Mouse (Mus musculus) olfactory bulb, adult 2 months (tissue): Measurements from ENCODE around the gene Fam206a. TPM values are rescaled to one million over a fixed set of nuclear protein-coding genes. Genes with fewer than 3 reads are reported as not detected.

Experiments
- H3K27ac ChIP-seq: fragments of 200-500 bp; 2 replicates; pipeline ENCODE4 v1.5.1; 2012; ENCODE audit warnings: low read depth, low read length; ENCODE audit not compliant: insufficient read depth
- H3K4me1 ChIP-seq: fragments of 200-500 bp; 2 replicates; pipeline ENCODE4 v1.6.1; 2012; ENCODE audit warnings: low read length; ENCODE audit not compliant: control insufficient read depth, insufficient read depth
- H3K4me3 ChIP-seq: fragments of 200-500 bp; 2 replicates; pipeline ENCODE4 v1.5.1; 2012; ENCODE audit warnings: mild to moderate bottlenecking, low read depth, low read length, moderate library complexity; ENCODE audit not compliant: insufficient read depth
- CTCF ChIP-seq: fragments of 200-500 bp; IDR thresholded peaks from 2 replicates; pipeline ENCODE4 v1.5.1; 2012; ENCODE audit warnings: low read depth, mild to moderate bottlenecking, low read length, moderate library complexity; ENCODE audit not compliant: insufficient read depth
- POLR2A ChIP-seq: fragments of 200-500 bp; IDR thresholded peaks from 2 replicates; pipeline ENCODE4 v1.6.1; 2012; ENCODE audit warnings: mild to moderate bottlenecking, low read depth, low read length, moderate library complexity; ENCODE audit not compliant: insufficient read depth
- WGBS: fragments of 180-500 bp; shearing (Covaris S2); methylation state at CpG from one replicate; pipeline ENCODE4 v1.1.7; 2018; 5-methylcytosine and 5-hydroxymethylcytosine counted together
- polyA plus RNA-seq: library from polyadenylated mRNA; stranded (reverse); fragments of >200 nt; gene quantifications from 2 replicates; pipeline ENCODE4 v1.2.4, GENCODE M21; 2012; ENCODE audit warnings: low replicate concordance; ENCODE audit not compliant: missing spikeins, insufficient read depth, insufficient read length

Gene Fam206a
- polyA plus RNA-seq, 1 experiment: not detected

DNA sequence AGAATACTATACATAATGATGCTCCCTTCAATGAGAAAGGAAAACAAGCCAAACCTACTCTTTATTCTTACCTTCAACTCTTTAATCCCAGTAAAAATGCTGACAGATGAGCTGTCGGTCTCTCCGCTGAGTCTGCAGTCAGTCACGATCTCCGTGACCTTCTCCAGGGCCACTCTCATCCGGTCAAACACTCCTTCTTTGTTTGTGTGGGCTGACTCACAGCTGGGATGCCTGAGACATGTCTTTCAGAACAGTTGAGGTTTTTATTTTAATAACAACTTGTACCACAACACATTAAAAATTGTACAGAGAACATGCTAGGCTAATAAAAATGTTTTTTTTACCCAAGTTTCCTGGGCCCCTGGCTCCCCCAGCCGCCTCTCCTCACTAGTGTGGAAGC, 35.5 kb downstream of the Fam206a start:
- Histone ChIP-seq H3K27ac (no peak overlapping the region), H3K4me3 (no peak overlapping the region), H3K4me1 (no peaks in the 10 kb centered on the region)
- WGBS: 85% methylated on average over 6 of the region's 6 CpGs
- TF ChIP-seq POLR2A (no peak), CTCF (no peak)

DNA sequence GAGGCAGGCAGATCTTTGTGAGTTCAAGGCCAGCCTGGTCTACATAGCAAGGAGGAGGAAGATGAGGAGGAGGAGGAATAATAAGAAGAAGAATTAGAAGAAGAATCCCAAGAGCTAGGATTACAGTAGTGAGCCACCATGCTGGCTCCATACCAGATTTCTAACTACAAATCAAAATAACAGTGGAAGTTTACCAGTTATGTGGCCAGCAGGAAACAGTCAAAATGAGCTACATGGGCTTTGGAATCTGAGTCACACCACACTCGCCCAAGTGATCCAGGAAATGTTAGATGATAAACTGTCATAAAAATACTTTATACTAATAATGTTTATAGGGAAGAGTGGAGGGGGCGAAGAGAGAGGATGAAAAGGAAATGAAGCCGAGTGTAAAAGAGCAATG, 38.2 kb downstream of the Fam206a start:
- no peak overlapping the region for H3K27ac ChIP-seq
- 94% methylated on average over 3 of the region's 3 CpGs for WGBS
- no peak overlapping the region for H3K4me3 ChIP-seq
- TF ChIP-seq CTCF: no peak
- no peak for TF ChIP-seq POLR2A
- H3K4me1 ChIP-seq: no peaks in the 10 kb centered on the region

DNA sequence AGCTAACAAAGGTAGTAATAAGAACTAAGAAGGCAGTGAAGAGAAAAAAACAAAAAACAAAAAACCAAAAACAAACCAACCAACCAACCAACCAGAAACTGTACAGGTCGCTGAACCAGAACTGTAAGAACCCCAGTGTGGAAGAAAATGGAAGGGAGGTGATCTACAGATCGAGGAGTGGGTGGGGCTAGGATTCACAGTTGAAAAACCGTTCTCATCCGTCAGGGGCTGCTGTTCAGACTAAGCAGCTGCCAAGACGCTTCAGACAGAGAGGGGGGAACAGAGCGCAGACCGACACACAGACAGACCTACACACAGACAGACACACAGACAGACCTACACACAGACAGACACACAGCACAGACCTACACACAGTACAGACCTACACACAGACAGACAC, 40.4 kb downstream of the Fam206a start:
- 77% methylated on average over 7 of the region's 7 CpGs for WGBS
- TF ChIP-seq POLR2A: no peak
- no peak for TF ChIP-seq CTCF
- H3K27ac ChIP-seq: no peak overlapping the region
- H3K4me1 ChIP-seq: no peaks in the 10 kb centered on the region
- H3K4me3 ChIP-seq: no peak overlapping the region

DNA sequence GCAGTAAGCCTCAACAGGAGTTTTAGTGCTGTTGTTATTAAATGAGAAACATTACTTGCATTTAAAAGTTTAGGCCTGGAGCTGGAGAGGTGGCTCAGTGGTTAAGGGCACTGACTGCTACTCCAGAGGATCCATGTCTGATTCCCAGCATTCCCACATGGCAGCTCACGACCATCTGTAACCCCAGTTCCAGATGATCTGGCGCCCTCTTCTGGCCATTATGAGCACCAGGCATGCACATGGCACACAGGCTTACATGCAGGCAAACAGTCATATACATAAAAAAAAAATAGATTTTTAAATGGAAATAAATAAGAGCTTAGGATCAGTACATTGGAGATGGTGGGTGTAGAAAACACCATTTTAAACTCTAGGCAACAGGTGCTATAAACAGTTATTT, 41.8 kb downstream of the Fam206a start:
- H3K4me1 ChIP-seq: no peaks in the 10 kb centered on the region
- H3K27ac ChIP-seq: no peak overlapping the region
- TF ChIP-seq POLR2A (no peak), CTCF (no peak)
- H3K4me3 ChIP-seq: no peak overlapping the region
- 95% methylated on average over 2 of the region's 2 CpGs for WGBS

DNA sequence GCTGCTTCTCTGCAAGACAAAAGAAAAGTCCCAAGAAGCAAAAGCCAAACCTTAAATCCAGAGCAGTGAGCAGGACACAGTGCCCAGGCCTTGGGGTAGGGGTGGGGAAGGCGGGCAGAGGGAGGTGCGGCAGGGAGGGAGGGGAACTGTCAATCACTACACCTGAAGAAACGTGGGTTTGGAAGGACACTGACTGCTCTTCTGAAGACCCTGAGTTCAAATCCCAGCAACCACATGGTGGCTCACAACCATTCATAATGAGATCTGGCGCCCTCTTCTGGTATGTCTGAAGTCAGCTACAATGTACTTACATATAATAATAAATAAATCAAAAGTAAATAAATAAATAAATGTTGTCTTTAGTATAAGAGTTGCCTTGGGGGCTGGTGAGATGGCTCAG, 42.8 kb downstream of the Fam206a start:
- no peak for TF ChIP-seq CTCF
- no peak for TF ChIP-seq POLR2A
- WGBS: 89% methylated on average over 4 of the region's 4 CpGs
- no peak overlapping the region for H3K4me3 ChIP-seq
- H3K27ac ChIP-seq: no peak overlapping the region
- H3K4me1 ChIP-seq: no peaks in the 10 kb centered on the region

DNA sequence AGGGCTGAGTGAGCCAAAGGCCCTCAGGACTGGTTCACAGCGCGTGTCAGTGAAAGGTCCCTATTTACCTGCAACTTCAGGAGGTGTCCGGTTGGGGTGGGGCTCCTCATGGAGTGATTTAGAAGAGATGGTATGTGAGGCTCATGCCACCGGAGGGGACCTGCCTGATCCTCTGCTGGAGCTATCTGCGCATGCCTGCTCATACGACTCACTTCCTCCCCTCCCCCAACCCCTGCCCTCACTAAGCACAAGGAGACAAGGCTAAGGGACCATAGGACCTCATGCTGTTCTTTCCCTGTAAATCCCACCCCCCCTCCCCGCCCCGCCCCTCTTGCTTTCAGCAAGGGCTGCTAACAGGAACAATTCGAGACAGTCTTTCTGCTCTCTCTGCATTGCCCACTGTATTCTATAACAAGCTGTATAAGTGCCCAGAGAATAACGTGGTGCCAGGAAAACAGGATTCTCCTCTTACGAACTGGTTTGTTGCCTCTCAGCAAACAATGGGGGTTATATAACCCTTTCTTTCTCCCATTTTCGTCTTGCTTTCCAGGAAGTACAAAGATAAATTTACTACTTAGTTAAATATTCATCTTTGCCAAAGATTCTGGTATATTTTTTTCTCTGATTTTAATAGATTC, 43.9 kb downstream of the Fam206a start:
- 64% methylated on average over 12 of the region's 12 CpGs for WGBS
- Histone ChIP-seq H3K4me3 (no peak overlapping the region), H3K4me1 (0 out of 2 replicates have a peak, but pooled peaks cover 3% of the 10 kb centered on the region), H3K27ac (no peak overlapping the region)
- TF ChIP-seq POLR2A (no peak), CTCF (no peak)

DNA sequence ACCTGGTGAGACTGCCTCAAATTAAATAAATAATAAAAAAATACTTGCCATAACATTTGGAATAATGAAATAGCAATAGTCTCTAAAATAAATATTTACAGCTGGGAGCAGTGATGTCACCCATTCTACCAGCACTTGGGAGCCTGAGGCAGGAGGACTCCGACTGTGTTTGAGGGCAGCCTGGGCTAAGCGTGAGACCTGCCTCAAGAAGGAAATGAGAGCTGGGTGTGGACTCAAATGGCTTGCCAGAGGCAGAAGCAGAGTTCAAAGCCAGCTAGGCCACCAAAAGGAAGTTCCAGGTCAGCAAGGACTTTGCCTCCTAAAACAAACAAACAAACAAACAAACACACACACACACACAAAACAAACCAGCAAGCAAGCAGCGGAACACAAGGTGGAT, 45.3 kb downstream of the Fam206a start:
- Histone ChIP-seq H3K4me3 (no peak overlapping the region), H3K4me1 (0 out of 2 replicates have a peak, but pooled peaks cover 3% of the 10 kb centered on the region), H3K27ac (no peak overlapping the region)
- TF ChIP-seq CTCF (no peak), POLR2A (no peak)
- 93% methylated on average over 3 of the region's 3 CpGs for WGBS

DNA sequence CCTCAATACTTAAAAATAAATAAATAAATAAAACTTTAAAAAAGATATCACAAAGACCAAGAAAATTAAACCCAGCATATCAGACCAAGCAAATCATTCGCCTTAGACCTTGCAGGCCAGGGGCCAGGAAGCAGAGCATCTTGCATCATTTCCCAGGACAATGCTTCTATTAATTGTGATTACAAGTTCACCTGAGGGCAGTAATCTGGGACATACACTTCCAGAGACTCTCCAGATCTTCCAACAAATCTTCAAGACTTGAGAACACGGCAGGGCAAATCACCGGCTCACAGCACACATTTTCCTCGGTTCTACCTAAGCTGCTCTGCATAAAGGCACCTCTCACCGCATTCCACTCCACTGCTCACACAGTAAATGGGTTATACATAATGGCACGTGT, 45.9 kb downstream of the Fam206a start:
- Histone ChIP-seq H3K4me1 (0 out of 2 replicates have a peak, but pooled peaks cover 3% of the 10 kb centered on the region), H3K27ac (no peak overlapping the region), H3K4me3 (no peak overlapping the region)
- TF ChIP-seq CTCF (no peak), POLR2A (no peak)
- 84% methylated on average over 6 of the region's 6 CpGs for WGBS

DNA sequence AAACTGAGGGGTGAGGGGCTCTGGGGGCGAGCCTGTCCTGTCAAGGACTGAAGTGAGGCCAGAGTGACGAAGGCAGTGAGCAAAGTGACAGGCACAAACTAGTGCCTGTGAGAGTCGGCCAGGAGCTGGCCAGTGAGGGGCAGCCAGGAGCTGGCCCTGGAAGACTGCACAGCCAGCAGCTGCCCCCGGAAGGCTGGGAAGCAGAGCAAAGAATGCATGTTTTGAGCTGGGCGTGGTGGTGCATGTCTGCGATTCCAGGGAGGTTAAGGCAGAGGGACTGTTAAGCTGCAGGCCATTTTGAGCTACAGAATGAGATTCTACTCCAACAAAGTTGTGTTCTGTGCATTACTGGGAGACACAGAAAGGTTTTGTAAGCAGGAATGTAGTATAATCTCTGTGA, 48.6 kb downstream of the Fam206a start:
- no peak overlapping the region for H3K4me3 ChIP-seq
- TF ChIP-seq CTCF: no peak
- no peak for TF ChIP-seq POLR2A
- 0 out of 2 replicates have a peak, but pooled peaks cover 3% of the 10 kb centered on the region for H3K4me1 ChIP-seq
- no peak overlapping the region for H3K27ac ChIP-seq
- WGBS: 33% methylated on average over 6 of the region's 6 CpGs

DNA sequence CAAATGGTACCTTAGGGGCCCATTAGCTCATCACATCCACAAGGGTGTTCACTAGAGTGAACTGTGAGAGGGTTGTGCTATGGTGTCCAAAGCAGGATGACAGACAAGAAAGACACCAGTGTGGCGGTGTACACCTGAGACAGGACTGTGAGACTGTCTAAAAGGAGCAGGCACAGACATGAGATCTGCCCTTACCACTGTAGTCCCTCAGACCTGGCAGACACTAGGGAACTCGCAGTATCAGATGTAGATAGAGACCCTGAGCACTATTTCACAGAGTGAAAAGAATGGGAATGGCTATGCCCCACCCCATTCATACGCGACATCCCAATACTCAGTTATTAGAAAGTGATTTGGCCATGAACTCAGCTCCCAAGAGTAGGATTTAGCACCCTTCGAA, 53.8 kb downstream of the Fam206a start:
- Histone ChIP-seq H3K4me3 (no peak overlapping the region), H3K27ac (no peak overlapping the region), H3K4me1 (peaks cover 3% of the 10 kb centered on the region; the same call in 1 of the 2 replicates)
- TF ChIP-seq CTCF (no peak), POLR2A (no peak)
- 84% methylated on average over 5 of the region's 5 CpGs for whole genome bisulfite sequencing
